Mouse (Mus musculus) induced T-regulatory cell, adult 2 months (primary cell): ENCODE results near the gene Qrfp.

Experiments used
- DNase-seq: peaks from one replicate; pipeline ENCODE4 v3.0.0-alpha.2; 2012; ENCODE audit warnings: low read depth

Gene Qrfp

GRCm38 (mm10) chr2:31814699-31815098 is 4.3 kb upstream of the Qrfp start:
- DNase-seq: peak; percentile 19

GRCm38 (mm10) chr2:31813641-31814040 is 3.3 kb upstream of the Qrfp start:
- no peak for DNase-seq

GRCm38 (mm10) chr2:31811086-31811958 is 942 bp upstream of the Qrfp start:
- peak; percentile 51 for DNase-seq

- peak; percentile 9 for DNase-seq
These were observed 1.0 kb downstream of the Qrfp start for GRCm38 (mm10) chr2:31809358-31809740.

GRCm38 (mm10) chr2:31808410-31809357 is 1.7 kb downstream of the Qrfp start:
- no peak for DNase-seq

- no peak for DNase-seq
These were observed 3.6 kb downstream of the Qrfp start for GRCm38 (mm10) chr2:31806639-31807382.

GRCm38 (mm10) chr2:31803480-31803879 is 6.9 kb downstream of the Qrfp start:
- DNase-seq: no peak

- no peak for DNase-seq
These were observed 7.6 kb downstream of the Qrfp start for GRCm38 (mm10) chr2:31802811-31803210.

- no peak for DNase-seq
These were observed 9.0 kb downstream of the Qrfp start for GRCm38 (mm10) chr2:31801416-31801815.

- no peak for DNase-seq
These were observed 13.4 kb downstream of the Qrfp start for GRCm38 (mm10) chr2:31796943-31797342.

- no peak for DNase-seq
These were observed 17.8 kb downstream of the Qrfp start for GRCm38 (mm10) chr2:31792611-31793010.

GRCm38 (mm10) chr2:31791260-31791659 is 19.1 kb downstream of the Qrfp start:
- DNase-seq: no peak

- DNase-seq: no peak
These were observed 19.6 kb downstream of the Qrfp start for GRCm38 (mm10) chr2:31790728-31791251.

- DNase-seq: no peak
These were observed 21.2 kb downstream of the Qrfp start for GRCm38 (mm10) chr2:31789215-31789614.

- no peak for DNase-seq
These were observed 22.2 kb downstream of the Qrfp start for GRCm38 (mm10) chr2:31788227-31788626.

- DNase-seq: peak; percentile 84
These were observed 23.4 kb downstream of the Qrfp start for GRCm38 (mm10) chr2:31787029-31787428.

GRCm38 (mm10) chr2:31785074-31785473 is 25.3 kb downstream of the Qrfp start:
- peak; percentile 83 for DNase-seq

- DNase-seq: no peak
These were observed 27.3 kb downstream of the Qrfp start for GRCm38 (mm10) chr2:31782958-31783602.

- no peak for DNase-seq
These were observed 31.1 kb downstream of the Qrfp start for GRCm38 (mm10) chr2:31779258-31779657.

GRCm38 (mm10) chr2:31776479-31776878 is 33.9 kb downstream of the Qrfp start:
- DNase-seq: no peak

GRCm38 (mm10) chr2:31770781-31771441 is 39.5 kb downstream of the Qrfp start:
- DNase-seq: peak; percentile 37
